In the genomic region with DNA sequence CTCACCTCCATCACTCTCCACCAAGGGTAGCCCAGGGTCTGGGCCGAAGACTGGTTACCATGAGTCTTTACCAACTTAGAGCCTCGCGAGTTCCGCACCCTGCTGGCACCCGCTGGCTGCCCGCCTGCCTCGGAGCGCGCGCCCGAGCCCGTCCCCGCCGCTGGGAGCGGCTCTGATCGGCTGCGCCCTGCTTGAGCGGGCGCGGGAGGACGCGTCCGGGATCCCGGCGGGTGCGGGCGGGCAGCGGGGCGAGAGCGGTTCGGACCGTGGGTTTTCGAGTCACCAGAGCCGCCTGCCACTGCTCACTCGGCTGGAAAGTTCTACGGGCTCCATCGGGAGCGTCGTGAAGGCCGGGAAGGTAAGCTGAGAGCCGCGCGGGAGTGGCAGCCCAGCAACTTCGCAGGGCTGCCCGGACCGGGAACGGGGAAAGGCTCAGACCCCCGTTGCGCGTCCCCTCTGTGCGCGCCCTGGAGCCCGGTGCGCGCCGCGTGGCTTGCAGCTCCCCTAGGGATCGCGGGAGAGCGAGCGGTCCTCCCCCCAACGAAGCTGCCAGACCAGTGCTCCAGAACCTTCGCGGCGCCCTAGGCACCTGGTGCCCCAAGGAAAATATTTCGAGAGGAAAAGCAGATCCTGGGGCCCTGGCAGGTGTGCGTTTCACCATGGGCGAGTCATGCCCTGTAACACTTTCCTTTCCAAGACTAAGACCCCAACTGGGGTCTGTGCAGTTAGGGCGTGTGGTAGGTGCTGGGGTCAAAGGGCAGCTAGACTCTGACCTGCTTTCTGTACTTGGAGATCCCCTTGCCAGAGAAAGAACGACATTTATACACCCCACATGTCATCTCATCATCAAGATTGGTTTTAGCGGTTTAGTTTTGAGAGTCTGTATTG, we compare ENCODE assay signal across 8 mouse cellular contexts. TPM values are rescaled to one million over a fixed set of nuclear protein-coding genes. Genes with fewer than 3 reads are reported as not detected.
A peak's percentile ranks its signal among the peaks of the same experiment; 100 is the strongest.
DNase-seq lines count a peak whose midpoint lies in the region; ATAC-seq and TF ChIP-seq lines count a peak whose summit lies in the region.

No protein-coding gene starts in this region.

- TF ChIP-seq EP300 in liver, postnatal 0 days (IDR thresholded peaks at IDR 0.05; ENCODE audit: low read depth): no peak

- peak; percentile 28 to 43 for DNase-seq in layer of hippocampus, postnatal 10 days (ENCODE audit: low spot score in 2 of 2)
- no peak for DNase-seq in layer of hippocampus, adult 9-10 months (ENCODE audit: low spot score)
- DNase-seq in adrenal gland, postnatal 10 days: peak; percentile 47
- peak; percentile 61 for DNase-seq in hindbrain, embryonic 11.5 days (ENCODE audit: low spot score)
- peak; percentile 20 for DNase-seq in liver, postnatal 0 days
- DNase-seq in right cerebral cortex, postnatal 4 days: peak; percentile 30
- DNase-seq in cerebellum, postnatal 36 days: no peak

- H3K4me1 ChIP-seq in forebrain, embryonic 13.5 days: peaks cover 5% of the 10 kb centered on the region
- peaks cover 3% of the 10 kb centered on the region; the same call in 1 of the 2 replicates for H3K4me1 ChIP-seq in hindbrain, embryonic 11.5 days (replicated peaks; ENCODE audit: control insufficient read depth, insufficient read depth, low read length)
- peaks cover 4% of the 10 kb centered on the region; the same call in 1 of the 2 replicates for H3K4me1 ChIP-seq in liver, postnatal 0 days (ENCODE audit: insufficient read depth)

- no peak overlapping the region for H3K27ac ChIP-seq in forebrain, embryonic 13.5 days
- no peak overlapping the region for H3K27ac ChIP-seq in hindbrain, embryonic 11.5 days (ENCODE audit: low read depth, low read length)
- no peak overlapping the region for H3K27ac ChIP-seq in liver, postnatal 0 days (ENCODE audit: low read depth)

- H3K27me3 ChIP-seq in forebrain, embryonic 13.5 days: peaks cover 53% of the 10 kb centered on the region
- H3K27me3 ChIP-seq in hindbrain, embryonic 11.5 days (ENCODE audit: control insufficient read depth, insufficient read depth, low read length): peaks cover 12% of the 10 kb centered on the region
- peaks cover 22% of the 10 kb centered on the region for H3K27me3 ChIP-seq in liver, postnatal 0 days (ENCODE audit: insufficient read depth, low read length)

- TF ChIP-seq CTCF in liver, postnatal 0 days (IDR thresholded peaks at IDR 0.05; ENCODE audit: low read depth): no peak

- no peaks in the 10 kb centered on the region for H3K36me3 ChIP-seq in forebrain, embryonic 13.5 days (ENCODE audit: poor library complexity, severe bottlenecking)
- H3K36me3 ChIP-seq in hindbrain, embryonic 11.5 days (ENCODE audit: control insufficient read depth, insufficient read depth, low read length): no peaks in the 10 kb centered on the region
- H3K36me3 ChIP-seq in liver, postnatal 0 days (replicated peaks; ENCODE audit: insufficient read depth, low read length): no peaks in the 10 kb centered on the region

- WGBS in forebrain, embryonic 13.5 days: 1% methylated on average over 71 of the region's 71 CpGs
- under 1% methylated on average over 71 of the region's 71 CpGs for WGBS in hindbrain, embryonic 11.5 days
- WGBS in liver, postnatal 0 days (ENCODE audit: insufficient replicate concordance): 1% methylated on average over 68 of the region's 71 CpGs

- H3K9me3 ChIP-seq in forebrain, embryonic 13.5 days (replicated peaks): no peaks in the 10 kb centered on the region
- H3K9me3 ChIP-seq in hindbrain, embryonic 11.5 days (ENCODE audit: control insufficient read depth, low read length): no peaks in the 10 kb centered on the region
- H3K9me3 ChIP-seq in liver, postnatal 0 days (ENCODE audit: low read length): no peaks in the 10 kb centered on the region

- H3K4me3 ChIP-seq in forebrain, embryonic 13.5 days: peak overlapping the region; percentile 57
- peak overlapping the region; percentile 57 for H3K4me3 ChIP-seq in hindbrain, embryonic 11.5 days (ENCODE audit: low read depth, low read length)
- peak overlapping the region; percentile 48 for H3K4me3 ChIP-seq in liver, postnatal 0 days (ENCODE audit: low read depth, low read length)

- ATAC-seq in forebrain, embryonic 13.5 days: peak; percentile 85
- ATAC-seq in hindbrain, embryonic 11.5 days (ENCODE audit: low FRiP score): peak; percentile 82
- no peak for ATAC-seq in liver, postnatal 0 days

- H3K4me2 ChIP-seq in forebrain, embryonic 13.5 days: peak overlapping the region; percentile 95
- peak overlapping the region; percentile 98 for H3K4me2 ChIP-seq in hindbrain, embryonic 11.5 days (replicated peaks; ENCODE audit: low read depth, low read length)
- H3K4me2 ChIP-seq in liver, postnatal 0 days (ENCODE audit: low read depth, low read length): peak overlapping the region; percentile 79

- peak overlapping the region; percentile 72 for H3K9ac ChIP-seq in forebrain, embryonic 13.5 days
- H3K9ac ChIP-seq in hindbrain, embryonic 11.5 days (ENCODE audit: low read depth, low read length): peak overlapping the region; percentile 53
- 0 out of 2 replicates have a peak overlapping the region, but pooled peaks have one; percentile 7 for H3K9ac ChIP-seq in liver, postnatal 0 days (replicated peaks)

RNA-seq across cellular contexts. Expression of a gene that starts 46.1 kb away (rescaled TPM):
- total RNA-seq in layer of hippocampus, postnatal 10 days (2021): 1 to 10 TPM; 4.6 to 5.2 TPM
- 1 to 10 TPM in 1 of 2 experiments, under 1 TPM in 1; 0.96 to 3.9 TPM for total RNA-seq in adrenal gland, postnatal 10 days (2021)
- 0.75 and 1.3 TPM in 2 replicates for polyA plus RNA-seq in forebrain, embryonic 13.5 days (2015; fragmentation: Nextera tagmentation; extraction: Ambion mirVana)
- polyA plus RNA-seq in hindbrain, embryonic 11.5 days (2014; fragmentation: Nextera tagmentation; extraction: Ambion mirVana): 1.9 and 2.4 TPM in 2 replicates
- 0.05 and 0.11 TPM in 2 replicates for polyA plus RNA-seq in liver, postnatal 0 days (2015; fragmentation: Nextera tagmentation; extraction: Ambion mirVana)

Comparison
In these comparisons a context has a peak if more than half of its experiments do, and no peak if none do; other contexts are left out.
1. DNase-seq: peak in layer of hippocampus, postnatal 10 days (2 of 2), adrenal gland, postnatal 10 days (single experiment), hindbrain, embryonic 11.5 days (single experiment), liver, postnatal 0 days (single experiment) and right cerebral cortex, postnatal 4 days (single experiment); none in layer of hippocampus, adult 9-10 months (single experiment) and cerebellum, postnatal 36 days (0 of 2).
2. H3K9ac ChIP-seq: peak in every context shown above with its lines; median percentile 72 in forebrain, embryonic 13.5 days; 53 in hindbrain, embryonic 11.5 days; 7 in liver, postnatal 0 days.
3. Peak in every context shown above with its lines, with median percentiles within 50 percentile points of each other: H3K4me2 ChIP-seq and H3K4me3 ChIP-seq.